Mouse (Mus musculus): ENCODE results near the gene Mlf2. TPM values are rescaled to one million over a fixed set of nuclear protein-coding genes. Genes with fewer than 3 reads are reported as not detected.

Mlf2 gene
- 390 and 401 TPM in 2 replicates for polyA plus RNA-seq (2014; fragmentation: Nextera tagmentation; extraction: Ambion mirVana)

- Histone ChIP-seq H3K27ac (ENCODE audit: low read depth) (peak within 1 kb of the TSS; percentile 95), H3K4me2 (peak within 1 kb of the TSS; percentile 91), H3K36me3 (ENCODE audit: insufficient read depth) (peaks cover 34% of the 10 kb centered on the region), H3K27me3 (ENCODE audit: insufficient read depth, low read length) (no peaks in the 10 kb centered on the region), H3K4me1 (ENCODE audit: insufficient read depth) (peaks cover 15% of the 10 kb centered on the region), H3K4me3 (ENCODE audit: low read depth, low read length) (peak within 1 kb of the TSS; percentile 89), H3K9me3 (ENCODE audit: low read depth, low read length) (no peaks in the 10 kb centered on the region), H3K9ac (peak within 1 kb of the TSS; percentile 89)
- peak; percentile 100 for DNase-seq
- peak; percentile 98 for TF ChIP-seq CTCF (IDR thresholded peaks at IDR 0.05; ENCODE audit: low read depth)
- under 1% methylated on average over 59 of the region's 64 CpGs for WGBS
- peak; percentile 95 for ATAC-seq (ENCODE audit: insufficient read depth)
Observed at GRCm38 (mm10) chr6:124930754-124931524, at the start of gene Mlf2. Gene Mlf2 (plus strand): TSS chr6:124931386.

DNA sequence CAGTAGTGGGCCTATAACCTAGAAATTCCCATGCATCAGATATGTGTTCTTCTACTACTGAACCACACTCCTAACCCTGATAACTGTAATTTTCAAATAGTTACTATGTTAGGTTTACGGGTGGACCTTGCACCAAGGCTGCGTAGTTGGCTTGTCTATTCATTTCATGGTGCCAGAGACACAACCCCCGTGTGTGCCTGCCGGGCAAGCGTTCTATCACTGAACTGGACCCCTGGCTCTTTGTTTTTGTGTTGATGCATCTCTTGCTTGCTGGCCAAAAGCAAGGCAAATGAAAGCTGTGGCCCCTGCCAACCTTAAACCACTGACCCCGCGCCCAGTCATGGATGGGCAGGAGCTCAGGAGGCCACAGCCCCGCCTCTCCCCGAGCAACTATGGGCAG is 49.4 kb upstream of the Mlf2 start:
- DNase-seq, result no peak
- no peak overlapping the region for H3K9ac ChIP-seq
- no peak overlapping the region for H3K4me3 ChIP-seq (ENCODE audit: low read depth, low read length)
- TF ChIP-seq CTCF (IDR thresholded peaks at IDR 0.05; ENCODE audit: low read depth), result no peak
- no peak overlapping the region for H3K4me2 ChIP-seq
- 90% methylated on average over 9 of the region's 9 CpGs for WGBS
- H3K36me3 ChIP-seq (ENCODE audit: insufficient read depth), result no peaks in the 10 kb centered on the region
- H3K27ac ChIP-seq (ENCODE audit: low read depth), result no peak overlapping the region
- H3K9me3 ChIP-seq (ENCODE audit: low read depth, low read length), result no peaks in the 10 kb centered on the region
- H3K27me3 ChIP-seq (ENCODE audit: insufficient read depth, low read length), result no peaks in the 10 kb centered on the region
- H3K4me1 ChIP-seq (ENCODE audit: insufficient read depth), result no peaks in the 10 kb centered on the region
- no peak for ATAC-seq (ENCODE audit: insufficient read depth)

DNA sequence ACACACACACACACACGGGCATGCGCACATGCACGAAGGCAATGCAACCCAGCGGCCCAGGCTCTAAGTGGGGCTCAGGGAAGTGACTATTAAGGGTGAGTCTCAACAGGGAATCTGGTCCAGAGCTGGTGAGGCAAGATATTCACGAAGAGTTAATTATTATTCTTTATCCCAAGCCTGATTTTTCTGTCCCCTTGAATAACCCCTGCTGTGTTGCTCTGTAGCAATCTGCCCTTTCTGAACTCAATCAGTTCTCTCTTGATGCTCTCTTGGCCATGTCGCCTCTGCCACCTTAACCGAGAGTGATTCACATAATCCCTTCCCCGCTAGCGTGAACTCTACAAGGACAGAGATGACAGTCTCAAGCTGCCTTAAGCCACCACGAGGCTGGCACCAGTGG is 47.8 kb upstream of the Mlf2 start:
- Histone ChIP-seq H3K4me1 (ENCODE audit: insufficient read depth) (no peaks in the 10 kb centered on the region), H3K9ac (no peak overlapping the region), H3K27ac (ENCODE audit: low read depth) (no peak overlapping the region), H3K4me2 (no peak overlapping the region), H3K36me3 (ENCODE audit: insufficient read depth) (no peaks in the 10 kb centered on the region), H3K27me3 (ENCODE audit: insufficient read depth, low read length) (no peaks in the 10 kb centered on the region), H3K4me3 (ENCODE audit: low read depth, low read length) (no peak overlapping the region), H3K9me3 (ENCODE audit: low read depth, low read length) (no peaks in the 10 kb centered on the region)
- no peak for TF ChIP-seq CTCF (IDR thresholded peaks at IDR 0.05; ENCODE audit: low read depth)
- DNase-seq, result no peak
- WGBS, result 81% methylated on average over 10 of the region's 10 CpGs
- no peak for ATAC-seq (ENCODE audit: insufficient read depth)

- no peaks in the 10 kb centered on the region for H3K27me3 ChIP-seq (ENCODE audit: insufficient read depth, low read length)
- WGBS, result 66% methylated on average over 10 of the region's 10 CpGs
- DNase-seq (no peak), ATAC-seq (ENCODE audit: insufficient read depth) (no peak)
- no peaks in the 10 kb centered on the region for H3K36me3 ChIP-seq (ENCODE audit: insufficient read depth)
- H3K9ac ChIP-seq, result no peak overlapping the region
- no peak overlapping the region for H3K4me3 ChIP-seq (ENCODE audit: low read depth, low read length)
- no peak for TF ChIP-seq CTCF (IDR thresholded peaks at IDR 0.05; ENCODE audit: low read depth)
- H3K9me3 ChIP-seq (ENCODE audit: low read depth, low read length), result no peaks in the 10 kb centered on the region
- H3K4me1 ChIP-seq (ENCODE audit: insufficient read depth), result no peaks in the 10 kb centered on the region
- H3K4me2 ChIP-seq, result no peak overlapping the region
- no peak overlapping the region for H3K27ac ChIP-seq (ENCODE audit: low read depth)
Observed at GRCm38 (mm10) chr6:124884714-124885500, 46.3 kb upstream of the Mlf2 start.

- WGBS, result 87% methylated on average over 8 of the region's 8 CpGs
- Histone ChIP-seq H3K9ac (no peak overlapping the region), H3K36me3 (ENCODE audit: insufficient read depth) (no peaks in the 10 kb centered on the region), H3K4me2 (no peak overlapping the region), H3K9me3 (ENCODE audit: low read depth, low read length) (no peaks in the 10 kb centered on the region), H3K4me3 (ENCODE audit: low read depth, low read length) (no peak overlapping the region), H3K27me3 (ENCODE audit: insufficient read depth, low read length) (no peaks in the 10 kb centered on the region), H3K4me1 (ENCODE audit: insufficient read depth) (no peaks in the 10 kb centered on the region), H3K27ac (ENCODE audit: low read depth) (no peak overlapping the region)
- no peak for TF ChIP-seq CTCF (IDR thresholded peaks at IDR 0.05; ENCODE audit: low read depth)
- DNase-seq, result no peak
- ATAC-seq (ENCODE audit: insufficient read depth), result no peak
Observed at GRCm38 (mm10) chr6:124885956-124886381, 45.2 kb upstream of the Mlf2 start.

- Histone ChIP-seq H3K9me3 (ENCODE audit: low read depth, low read length) (no peaks in the 10 kb centered on the region), H3K27me3 (ENCODE audit: insufficient read depth, low read length) (no peaks in the 10 kb centered on the region), H3K9ac (no peak within 1 kb of the TSS), H3K4me3 (ENCODE audit: low read depth, low read length) (no peak within 1 kb of the TSS), H3K4me1 (ENCODE audit: insufficient read depth) (no peaks in the 10 kb centered on the region), H3K36me3 (ENCODE audit: insufficient read depth) (no peaks in the 10 kb centered on the region), H3K27ac (ENCODE audit: low read depth) (no peak within 1 kb of the TSS), H3K4me2 (no peak within 1 kb of the TSS)
- 79% methylated on average over 9 of the region's 9 CpGs for WGBS
- DNase-seq (no peak), ATAC-seq (ENCODE audit: insufficient read depth) (no peak)
- no peak for TF ChIP-seq CTCF (IDR thresholded peaks at IDR 0.05; ENCODE audit: low read depth)
Observed at GRCm38 (mm10) chr6:124887986-124888385, 43.2 kb upstream of the Mlf2 start, which contains the start of gene Cd4. Gene Cd4 (minus strand): TSS chr6:124888221.

DNA sequence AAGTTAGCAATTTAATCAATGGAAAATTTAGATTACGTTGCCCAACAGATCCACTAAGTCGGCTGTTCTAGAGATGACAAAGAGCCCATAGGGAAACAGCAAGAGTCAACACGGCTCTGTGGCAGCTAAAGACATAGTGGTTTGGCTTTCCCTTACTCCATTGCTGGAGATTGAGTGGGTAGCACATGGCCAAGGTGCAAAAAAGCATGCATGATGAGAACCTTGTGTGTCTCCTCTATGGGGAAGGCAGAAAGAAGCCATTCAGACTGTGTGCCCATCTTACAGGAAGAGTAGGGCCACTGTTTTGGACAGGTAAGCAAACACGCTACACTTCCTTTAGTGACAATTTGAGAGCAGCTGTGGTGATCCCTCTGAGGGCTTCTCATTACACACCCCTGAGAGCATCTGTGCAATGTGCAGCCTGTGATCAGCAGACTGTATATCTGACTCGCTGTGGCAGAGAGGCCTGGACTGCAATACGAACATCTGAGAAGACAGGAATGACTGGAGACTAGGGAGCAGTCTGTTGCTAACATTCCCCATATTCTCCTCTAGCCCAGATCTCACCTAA is 42.5 kb upstream of the Mlf2 start:
- no peak overlapping the region for H3K27ac ChIP-seq (ENCODE audit: low read depth)
- no peak for DNase-seq
- no peaks in the 10 kb centered on the region for H3K27me3 ChIP-seq (ENCODE audit: insufficient read depth, low read length)
- H3K4me1 ChIP-seq (ENCODE audit: insufficient read depth), result no peaks in the 10 kb centered on the region
- no peaks in the 10 kb centered on the region for H3K9me3 ChIP-seq (ENCODE audit: low read depth, low read length)
- no peak for TF ChIP-seq CTCF (IDR thresholded peaks at IDR 0.05; ENCODE audit: low read depth)
- no peak for ATAC-seq (ENCODE audit: insufficient read depth)
- H3K4me2 ChIP-seq, result no peak overlapping the region
- H3K9ac ChIP-seq, result no peak overlapping the region
- no peaks in the 10 kb centered on the region for H3K36me3 ChIP-seq (ENCODE audit: insufficient read depth)
- WGBS, result 85% methylated on average over 6 of the region's 6 CpGs
- H3K4me3 ChIP-seq (ENCODE audit: low read depth, low read length), result no peak overlapping the region

Measured in lung, embryonic 14.5 days (tissue).